Mouse (Mus musculus) myocyte (in vitro differentiated cells): ENCODE results near the gene Avpi1. TPM values are rescaled to one million over a fixed set of nuclear protein-coding genes. Genes with fewer than 3 reads are reported as not detected.

Experiments used
- H3K27me3 ChIP-seq: one replicate; pipeline ENCODE4 v1.6.1; 2011; ENCODE audit not compliant: control insufficient read depth, insufficient read depth, insufficient read length
- H3K36me3 ChIP-seq: one replicate; pipeline ENCODE4 v1.6.1; 2011; ENCODE audit not compliant: control insufficient read depth, insufficient read depth
- H3K4me2 ChIP-seq: one replicate; pipeline ENCODE4 v1.6.1; 2011; ENCODE audit warnings: low read depth, control low read depth
- H3K4me3 ChIP-seq: one replicate; pipeline ENCODE4 v1.5.1; 2011; ENCODE audit warnings: mild to moderate bottlenecking, control low read depth, moderate library complexity
- H3K79me2 ChIP-seq: one replicate; pipeline ENCODE4 v1.6.1; 2011; ENCODE audit not compliant: control insufficient read depth, insufficient read depth
- H3ac ChIP-seq: one replicate; pipeline ENCODE4 v1.6.1; 2011; ENCODE audit not compliant: control insufficient read depth, insufficient read length
- CEBPB ChIP-seq: IDR thresholded peaks from 2 replicates; pipeline ENCODE4 v1.6.1; 2011; ENCODE audit warnings: mild to moderate bottlenecking, moderate library complexity; ENCODE audit not compliant: poor library complexity, insufficient read depth, severe bottlenecking
- E2F4 ChIP-seq: IDR thresholded peaks from one replicate; pipeline ENCODE4 v1.6.1; 2011; ENCODE audit warnings: mild to moderate bottlenecking, control low read depth, moderate library complexity; ENCODE audit not compliant: insufficient read depth
- MAX ChIP-seq: IDR thresholded peaks from one replicate; pipeline ENCODE4 v1.6.1; 2011; ENCODE audit warnings: low read depth, mild to moderate bottlenecking, control low read depth
- MYOD1 ChIP-seq, 3 experiments: IDR thresholded peaks; one replicate each; pipeline ENCODE4 v1.6.1; 2011; ENCODE audit warnings: control low read depth in 2 of 3, low read depth in 2 of 3, mild to moderate bottlenecking in 2 of 3, moderate library complexity in 1 of 3; ENCODE audit not compliant: insufficient read length in 2 of 3, control insufficient read depth in 1 of 3
- MYOG ChIP-seq, 3 experiments: IDR thresholded peaks; one replicate each; pipeline ENCODE4 v1.6.1; 2011; ENCODE audit warnings: control low read depth in 2 of 3, low read depth in 2 of 3, mild to moderate bottlenecking in 2 of 3; ENCODE audit not compliant: insufficient read length in 2 of 3, control insufficient read depth in 1 of 3, insufficient read depth in 1 of 3
- POLR2A ChIP-seq: IDR thresholded peaks from one replicate; pipeline ENCODE4 v1.6.1; 2011; ENCODE audit warnings: low read depth, mild to moderate bottlenecking, control low read depth, moderate library complexity; ENCODE audit not compliant: insufficient read length
- POLR2AphosphoS2 ChIP-seq: IDR thresholded peaks from one replicate; pipeline ENCODE4 v1.6.1; 2011; ENCODE audit warnings: low read depth, control low read depth; ENCODE audit not compliant: insufficient read length
- REST ChIP-seq: IDR thresholded peaks from one replicate; pipeline ENCODE4 v1.6.1; 2011; ENCODE audit warnings: mild to moderate bottlenecking, control low read depth, moderate library complexity; ENCODE audit not compliant: insufficient read depth, insufficient read length
- SRF ChIP-seq: IDR thresholded peaks from one replicate; pipeline ENCODE4 v1.6.1; 2011; ENCODE audit warnings: low read depth; ENCODE audit not compliant: control insufficient read depth, insufficient read length
- TCF12 ChIP-seq: IDR thresholded peaks from one replicate; pipeline ENCODE4 v1.6.1; 2011; ENCODE audit warnings: mild to moderate bottlenecking, control low read depth; ENCODE audit not compliant: poor library complexity, insufficient read depth, severe bottlenecking
- TCF3 ChIP-seq: IDR thresholded peaks from one replicate; pipeline ENCODE4 v1.6.1; 2011; ENCODE audit warnings: low read depth, control low read depth; ENCODE audit not compliant: insufficient read length
- USF1 ChIP-seq: IDR thresholded peaks from one replicate; pipeline ENCODE4 v1.6.1; 2011; ENCODE audit warnings: low read depth, mild to moderate bottlenecking, control low read depth, moderate library complexity
- polyA plus RNA-seq: library from polyadenylated mRNA; unstranded; fragments of >200 nt; fragmentation: generic; extraction: Trizol; gene quantifications from one replicate; pipeline ENCODE4 v1.2.1, GENCODE M21; 2012; ENCODE audit warnings: missing spikeins

Gene Avpi1
- polyA plus RNA-seq, 1 experiment, result 128 TPM

GRCm38 (mm10) chr19:42139724-42140517, 11.1 kb upstream of the Avpi1 start:
- Histone ChIP-seq H3K79me2 (no peaks in the 10 kb centered on the region), H3K36me3 (no peaks in the 10 kb centered on the region), H3ac (no peak overlapping the region), H3K4me3 (no peak overlapping the region), H3K27me3 (no peaks in the 10 kb centered on the region), H3K4me2 (no peak overlapping the region)
- TF ChIP-seq E2F4 (no peak), CEBPB (no peak), SRF (no peak), TCF12 (no peak)

- TF ChIP-seq TCF3 (no peak), E2F4 (no peak), USF1 (no peak), MYOG (IDR thresholded peaks at IDR 0.05; ENCODE audit: control insufficient read depth in 1 of 3, insufficient read depth in 1 of 3, insufficient read length in 2 of 3, low read depth in 2 of 3) (no peak)
- Histone ChIP-seq H3K4me2 (no peak overlapping the region), H3K27me3 (no peaks in the 10 kb centered on the region), H3K79me2 (no peaks in the 10 kb centered on the region), H3K4me3 (no peak overlapping the region), H3ac (no peak overlapping the region), H3K36me3 (no peaks in the 10 kb centered on the region)
Measured at GRCm38 (mm10) chr19:42138517-42139285, 9.8 kb upstream of the Avpi1 start.

- H3K4me3 ChIP-seq, result no peak overlapping the region
- no peak overlapping the region for H3ac ChIP-seq
- TF ChIP-seq E2F4 (no peak), SRF (no peak), USF1 (no peak)
- H3K36me3 ChIP-seq, result no peaks in the 10 kb centered on the region
- H3K4me2 ChIP-seq, result no peak overlapping the region
- no peaks in the 10 kb centered on the region for H3K27me3 ChIP-seq
- no peaks in the 10 kb centered on the region for H3K79me2 ChIP-seq
Measured at GRCm38 (mm10) chr19:42137167-42137672, 8.4 kb upstream of the Avpi1 start.

- Histone ChIP-seq H3K4me2 (no peak overlapping the region), H3K27me3 (no peaks in the 10 kb centered on the region), H3K79me2 (no peaks in the 10 kb centered on the region), H3K36me3 (no peaks in the 10 kb centered on the region), H3K4me3 (no peak overlapping the region), H3ac (no peak overlapping the region)
- TF ChIP-seq E2F4, result no peak
- TF ChIP-seq POLR2A, result no peak
- TF ChIP-seq REST, result no peak
- TF ChIP-seq MYOG (IDR thresholded peaks at IDR 0.05; ENCODE audit: control insufficient read depth in 1 of 3, insufficient read depth in 1 of 3, insufficient read length in 2 of 3, low read depth in 2 of 3), result no peak
- no peak for TF ChIP-seq CEBPB
- TF ChIP-seq POLR2AphosphoS2, result no peak
- no peak for TF ChIP-seq MAX
- no peak for TF ChIP-seq USF1
Measured at GRCm38 (mm10) chr19:42136126-42136525, 7.3 kb upstream of the Avpi1 start.

GRCm38 (mm10) chr19:42135070-42135469, 6.2 kb upstream of the Avpi1 start:
- Histone ChIP-seq H3K27me3 (no peaks in the 10 kb centered on the region), H3K36me3 (no peaks in the 10 kb centered on the region), H3ac (no peak overlapping the region), H3K79me2 (no peaks in the 10 kb centered on the region), H3K4me3 (no peak overlapping the region), H3K4me2 (no peak overlapping the region)
- TF ChIP-seq REST (no peak), MAX (no peak), POLR2A (no peak), E2F4 (no peak), POLR2AphosphoS2 (no peak), TCF12 (no peak), MYOG (IDR thresholded peaks at IDR 0.05; ENCODE audit: control insufficient read depth in 1 of 3, insufficient read depth in 1 of 3, insufficient read length in 2 of 3, low read depth in 2 of 3) (no peak)

- Histone ChIP-seq H3K27me3 (no peaks in the 10 kb centered on the region), H3K79me2 (peaks cover 23% of the 10 kb centered on the region), H3K36me3 (no peaks in the 10 kb centered on the region), H3K4me3 (no peak overlapping the region), H3ac (no peak overlapping the region), H3K4me2 (peak overlapping the region; percentile 46)
- TF ChIP-seq TCF12, result no peak
- no peak for TF ChIP-seq CEBPB
- no peak for TF ChIP-seq SRF
- TF ChIP-seq MAX, result no peak
- TF ChIP-seq MYOD1 (IDR thresholded peaks at IDR 0.05; ENCODE audit: control insufficient read depth in 1 of 3, insufficient read length in 2 of 3, low read depth in 2 of 3), result no peak
- TF ChIP-seq USF1, result no peak
- no peak for TF ChIP-seq MYOG (IDR thresholded peaks at IDR 0.05; ENCODE audit: control insufficient read depth in 1 of 3, insufficient read depth in 1 of 3, insufficient read length in 2 of 3, low read depth in 2 of 3)
- no peak for TF ChIP-seq POLR2AphosphoS2
Measured at GRCm38 (mm10) chr19:42131101-42131500, 2.2 kb upstream of the Avpi1 start.
